21 mouse cellular contexts compared by ENCODE assay signal in the genomic region with DNA sequence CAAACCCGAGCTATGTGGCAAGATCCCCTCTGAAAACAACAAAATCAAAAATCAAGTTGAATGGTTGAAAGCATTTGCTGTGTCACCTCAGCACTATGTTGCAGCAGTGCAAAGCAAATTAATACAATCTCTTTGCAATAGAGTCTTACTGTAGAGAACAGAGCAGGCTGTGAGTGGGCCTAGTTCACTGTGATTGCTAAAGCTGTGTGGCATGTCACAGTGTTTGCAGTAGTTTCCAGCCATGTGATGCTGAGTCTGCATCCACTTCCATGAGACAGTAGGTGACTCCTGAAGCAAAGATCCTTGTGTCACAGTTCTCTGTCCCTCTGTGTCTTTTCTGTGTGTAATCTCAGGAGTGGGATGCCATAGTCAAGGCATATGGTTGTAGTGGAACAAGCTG.
DNase-seq lines count a peak whose midpoint lies in the region; ATAC-seq lines count a peak whose summit lies in the region.
"Had no signal": no experiment of that assay in that cellular context is flagged by ENCODE, and none has a peak within 500 bp of the region (broad histone marks: within the 10 kb centered on the region; RNA-seq: fewer than 3 reads in every experiment).

No protein-coding gene starts in this region.

- DNase-seq in frontal cortex, postnatal 25 days (ENCODE audit: low spot score in 2 of 2), result no peak
- DNase-seq in heart, adult 11 months, result no peak
- peak; percentile 14 for DNase-seq in midbrain, embryonic 11.5 days (ENCODE audit: low spot score, missing footprints)
- DNase-seq in gastrocnemius, postnatal 36 days, result no peak
- DNase-seq: adrenal gland, postnatal 14 days; cerebellum, adult 11-12 months; embryo, embryonic 11 days; kidney, adult 2 months; kidney, postnatal 25 days; lung, adult 2 months; spleen, adult 18-20 months; thymus, postnatal 4 days had no signal

- no peaks in the 10 kb centered on the region for H3K9me3 ChIP-seq in heart, embryonic 16.5 days (replicated peaks; ENCODE audit: control insufficient read depth, low read length)
- H3K9me3 ChIP-seq in midbrain, embryonic 11.5 days (ENCODE audit: control insufficient read depth, low read length), result no peaks in the 10 kb centered on the region
- no peaks in the 10 kb centered on the region for H3K9me3 ChIP-seq in midbrain, embryonic 16.5 days (replicated peaks; ENCODE audit: control insufficient read depth, low read length, poor library complexity, severe bottlenecking)
- H3K9me3 ChIP-seq: forebrain, embryonic 15.5 days; hindbrain, embryonic 12.5 days; liver, embryonic 12.5 days; midbrain, embryonic 13.5 days; neural tube, embryonic 13.5 days had no signal

- no peaks in the 10 kb centered on the region for H3K27me3 ChIP-seq in heart, embryonic 16.5 days (ENCODE audit: control insufficient read depth, insufficient read depth, low read length)
- no peaks in the 10 kb centered on the region for H3K27me3 ChIP-seq in midbrain, embryonic 11.5 days (ENCODE audit: control insufficient read depth, insufficient read depth, low read length)
- no peaks in the 10 kb centered on the region for H3K27me3 ChIP-seq in midbrain, embryonic 16.5 days (ENCODE audit: control insufficient read depth, insufficient read depth, low read depth, low read length)
- H3K27me3 ChIP-seq: forebrain, embryonic 15.5 days; hindbrain, embryonic 12.5 days; liver, embryonic 12.5 days; midbrain, embryonic 13.5 days; neural tube, embryonic 13.5 days had no signal

- H3K4me1 ChIP-seq in heart, embryonic 16.5 days (ENCODE audit: control insufficient read depth, insufficient read depth, low read length), result peaks cover 24% of the 10 kb centered on the region
- no peaks in the 10 kb centered on the region for H3K4me1 ChIP-seq in midbrain, embryonic 11.5 days (ENCODE audit: control insufficient read depth, insufficient read depth, low read length)
- H3K4me1 ChIP-seq in midbrain, embryonic 16.5 days (ENCODE audit: control insufficient read depth, insufficient read depth, low read length), result no peaks in the 10 kb centered on the region
- H3K4me1 ChIP-seq: forebrain, embryonic 15.5 days had no signal

- no peak overlapping the region for H3K4me3 ChIP-seq in heart, embryonic 16.5 days (ENCODE audit: low read length)
- no peak overlapping the region for H3K4me3 ChIP-seq in midbrain, embryonic 11.5 days (ENCODE audit: low read depth, low read length)
- no peak overlapping the region for H3K4me3 ChIP-seq in midbrain, embryonic 16.5 days (ENCODE audit: low read depth, low read length)
- H3K4me3 ChIP-seq in macrophage (ENCODE audit: inconsistent target), result no peak overlapping the region
- H3K4me3 ChIP-seq: forebrain, embryonic 15.5 days; hindbrain, embryonic 12.5 days; liver, embryonic 12.5 days; midbrain, embryonic 13.5 days; neural tube, embryonic 13.5 days had no signal

- intact Hi-C loops in gastrocnemius, postnatal 36 days (cut with DNase I), result no loop called here

- H3K9ac ChIP-seq in heart, embryonic 16.5 days (ENCODE audit: low read length), result peak overlapping the region; percentile 41; the same call in 1 of the 2 replicates
- H3K9ac ChIP-seq in midbrain, embryonic 11.5 days (ENCODE audit: low read length), result no peak overlapping the region
- no peak overlapping the region for H3K9ac ChIP-seq in midbrain, embryonic 16.5 days (ENCODE audit: low read depth, low read length)
- H3K9ac ChIP-seq: forebrain, embryonic 15.5 days; hindbrain, embryonic 12.5 days; liver, embryonic 12.5 days; midbrain, embryonic 13.5 days; neural tube, embryonic 13.5 days had no signal

- no peak overlapping the region for H3K4me2 ChIP-seq in heart, embryonic 16.5 days (ENCODE audit: low read depth, low read length)
- no peak overlapping the region for H3K4me2 ChIP-seq in midbrain, embryonic 11.5 days
- no peak overlapping the region for H3K4me2 ChIP-seq in midbrain, embryonic 16.5 days (ENCODE audit: low read length)
- H3K4me2 ChIP-seq: forebrain, embryonic 15.5 days; hindbrain, embryonic 12.5 days; liver, embryonic 12.5 days; midbrain, embryonic 13.5 days; neural tube, embryonic 13.5 days had no signal

- H3K36me3 ChIP-seq in heart, embryonic 16.5 days (ENCODE audit: control insufficient read depth, insufficient read depth), result 0 out of 2 replicates have a peak, but pooled peaks cover 2% of the 10 kb centered on the region
- 0 out of 2 replicates have a peak, but pooled peaks cover 3% of the 10 kb centered on the region for H3K36me3 ChIP-seq in midbrain, embryonic 11.5 days (ENCODE audit: control insufficient read depth, insufficient read depth, low read length)
- no peaks in the 10 kb centered on the region for H3K36me3 ChIP-seq in midbrain, embryonic 16.5 days (ENCODE audit: control insufficient read depth, insufficient read depth, low read length)
- H3K36me3 ChIP-seq in macrophage (ENCODE audit: inconsistent target), result no peaks in the 10 kb centered on the region
- H3K36me3 ChIP-seq: forebrain, embryonic 15.5 days; liver, embryonic 12.5 days had no signal

- peak overlapping the region; percentile 93 for H3K27ac ChIP-seq in heart, embryonic 16.5 days (ENCODE audit: low read length)
- H3K27ac ChIP-seq in midbrain, embryonic 11.5 days (ENCODE audit: low read depth, low read length), result no peak overlapping the region
- no peak overlapping the region for H3K27ac ChIP-seq in midbrain, embryonic 16.5 days (ENCODE audit: low read length)
- H3K27ac ChIP-seq in macrophage, result peak overlapping the region; percentile 84
- H3K27ac ChIP-seq: forebrain, embryonic 15.5 days; hindbrain, embryonic 12.5 days; liver, embryonic 12.5 days; midbrain, embryonic 13.5 days had no signal

- peaks cover 60% of the 10 kb centered on the region; the same call in 1 of the 2 replicates for H3K79me2 ChIP-seq in macrophage (ENCODE audit: inconsistent target)

- peak; percentile 29 for ATAC-seq in frontal cortex, adult (ENCODE audit: low TSS enrichment)
- no peak for ATAC-seq in heart, embryonic 16.5 days (replicated peaks; ENCODE audit: extremely low read depth, insufficient read depth, low FRiP score)
- no peak for ATAC-seq in midbrain, embryonic 11.5 days (ENCODE audit: low FRiP score)
- no peak for ATAC-seq in midbrain, embryonic 16.5 days
- ATAC-seq: forebrain, embryonic 15.5 days; liver, embryonic 12.5 days; midbrain, embryonic 13.5 days had no signal

- 92% methylated on average over 1 of the region's 1 CpGs for WGBS in heart, embryonic 16.5 days
- 100% methylated on average over 1 of the region's 1 CpGs for WGBS in midbrain, embryonic 11.5 days
- WGBS in midbrain, embryonic 16.5 days, result 92% methylated on average over 1 of the region's 1 CpGs
- WGBS in macrophage (ENCODE audit: missing documents), result 79% methylated on average over 1 of the region's 1 CpGs

Comparison
In these comparisons a context has a peak if more than half of its experiments do, and no peak if none do; other contexts are left out.
1. H3K27ac ChIP-seq: peak in heart, embryonic 16.5 days (single experiment) and macrophage (single experiment); none in midbrain, embryonic 11.5 days (single experiment) and midbrain, embryonic 16.5 days (single experiment).